Mouse (Mus musculus) layer of hippocampus, postnatal 10 days (tissue): ENCODE data around the gene Nfkbib. TPM values are rescaled to one million over a fixed set of nuclear protein-coding genes. Genes with fewer than 3 reads are reported as not detected.
A peak's percentile ranks its signal among the peaks of the same experiment; 100 is the strongest.

Source experiments
- DNase-seq, 2 experiments: peaks; one replicate each; pipeline ENCODE4 v3.0.0; 2021; ENCODE audit warnings: low spot score in 2 of 2
- total RNA-seq, 2 experiments: library from RNA; stranded (reverse); gene quantifications; 2 replicates each; pipeline ENCODE4 v1.2.3; 2021

Nfkbib gene
- total RNA-seq, 2 experiments from 2014 or later, result 32.2 to 35.8 TPM

GRCm38 (mm10) chr7:28801451-28801850, 34.1 kb upstream of the Nfkbib start:
- DNase-seq, result no peak

- DNase-seq, result no peak
Measured at GRCm38 (mm10) chr7:28799994-28800393, 32.7 kb upstream of the Nfkbib start.

DNA sequence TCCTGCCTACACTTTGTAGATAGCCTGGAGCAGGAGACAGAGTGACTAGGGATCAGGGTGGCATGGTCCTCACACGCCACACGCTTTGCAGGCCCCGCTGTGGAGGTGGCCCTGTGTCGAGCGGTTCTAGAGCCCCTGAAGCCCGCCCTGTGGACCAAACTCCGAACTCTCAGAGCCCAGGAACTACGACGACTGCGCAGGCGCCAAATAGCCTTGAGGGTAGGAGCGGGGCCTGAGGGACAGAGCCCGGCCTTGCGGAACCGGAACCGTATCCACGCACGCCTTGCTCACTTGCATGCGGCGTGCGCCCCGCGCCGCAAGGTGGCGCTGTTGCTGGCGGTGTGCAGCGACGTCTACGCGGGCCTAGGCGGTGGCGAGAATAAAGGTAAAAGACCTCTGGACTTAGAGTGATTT, 29.3 kb upstream of the Nfkbib start:
- DNase-seq, result peak; percentile 74 to 85

- DNase-seq, result no peak
Measured at GRCm38 (mm10) chr7:28795832-28796231, 28.5 kb upstream of the Nfkbib start.

- DNase-seq, result no peak
Measured at GRCm38 (mm10) chr7:28794496-28794895, 27.2 kb upstream of the Nfkbib start.

DNA sequence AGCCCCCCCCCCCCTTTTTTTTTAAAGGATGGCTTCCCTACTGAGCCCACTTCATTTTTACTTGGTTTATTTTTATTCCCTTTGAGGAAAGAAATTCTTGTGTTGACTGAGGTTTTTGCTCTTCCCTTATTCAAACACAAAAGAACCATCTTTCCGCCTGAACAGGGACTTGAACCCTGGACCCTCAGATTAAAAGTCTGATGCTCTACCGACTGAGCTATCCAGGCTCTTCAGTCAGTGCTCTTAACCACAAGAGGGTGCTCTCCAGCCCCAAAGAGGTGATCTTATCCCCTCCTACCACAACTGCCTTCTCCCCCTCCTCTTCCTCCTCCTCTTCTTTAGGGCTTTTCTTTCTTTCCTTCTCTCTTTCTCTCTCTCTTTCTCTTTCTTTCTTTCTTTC, 26.5 kb upstream of the Nfkbib start:
- DNase-seq, result no peak

GRCm38 (mm10) chr7:28792391-28793185, 25.3 kb upstream of the Nfkbib start:
- DNase-seq, result no peak

DNA sequence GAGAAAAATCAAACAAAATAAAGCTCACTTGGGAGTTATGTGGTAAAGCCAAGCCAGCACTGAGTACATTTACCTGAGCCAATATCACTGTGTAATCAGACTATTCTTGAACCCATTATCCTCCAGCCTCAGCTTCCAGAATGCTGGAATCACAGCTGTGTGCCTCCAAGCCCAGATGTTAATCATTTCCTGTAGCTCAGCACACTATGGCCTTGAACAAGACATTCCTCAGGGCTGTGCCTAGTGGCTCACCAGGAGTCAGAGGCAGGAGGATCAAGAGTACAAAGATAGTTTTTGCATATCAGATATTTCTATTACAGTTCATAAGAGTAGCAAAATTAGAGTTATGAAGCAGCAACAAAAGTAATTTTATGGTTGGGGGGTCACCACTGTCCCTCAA, 24.4 kb upstream of the Nfkbib start:
- no peak for DNase-seq

- DNase-seq, result no peak
Measured at GRCm38 (mm10) chr7:28790066-28790806, 22.9 kb upstream of the Nfkbib start.

- no peak for DNase-seq
Measured at GRCm38 (mm10) chr7:28789235-28789634, 21.9 kb upstream of the Nfkbib start.

- no peak for DNase-seq
Measured at GRCm38 (mm10) chr7:28788307-28789195, 21.2 kb upstream of the Nfkbib start, which contains the start of gene Rinl. Rinl (plus strand) TSS chr7:28788969.

DNA sequence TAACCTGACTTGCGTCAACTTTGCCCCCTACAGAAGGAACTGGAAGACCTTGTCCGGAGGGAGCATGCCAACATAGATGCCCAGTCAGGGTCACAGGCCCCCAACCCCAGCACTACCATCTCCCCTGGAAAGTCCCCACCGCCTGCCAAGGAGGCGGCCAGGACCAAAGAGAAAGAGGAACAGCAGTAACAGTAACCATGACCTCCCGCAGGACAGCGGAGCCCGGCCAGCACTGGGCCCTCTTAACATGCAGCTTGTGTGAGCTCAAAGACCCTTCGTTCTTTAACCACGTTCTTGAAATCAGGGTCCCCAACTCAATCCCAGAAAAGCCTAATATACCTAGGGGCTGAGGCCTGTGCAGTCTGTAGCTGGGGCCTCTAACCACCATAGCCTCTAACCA, 20.6 kb upstream of the Nfkbib start:
- no peak for DNase-seq

DNA sequence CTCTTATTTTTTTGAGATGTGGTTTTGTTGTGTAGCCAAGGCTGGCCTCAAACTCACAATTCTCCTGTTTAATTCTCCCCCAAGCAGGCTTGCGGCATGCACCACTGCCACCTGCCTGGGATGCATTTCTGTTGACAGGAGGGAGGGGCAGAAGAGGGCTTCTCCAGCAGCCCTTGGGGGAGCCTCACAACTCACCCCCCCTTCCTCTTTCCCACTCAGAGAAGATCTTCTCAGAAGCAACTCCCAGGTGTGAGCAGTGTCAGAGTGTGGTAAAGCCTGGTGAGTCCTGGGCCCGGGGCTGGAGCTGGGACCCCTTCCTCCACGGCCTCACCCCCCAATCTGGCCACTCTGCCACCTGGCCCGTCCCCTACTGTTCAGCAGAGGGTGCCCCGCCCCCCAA, 17.8 kb upstream of the Nfkbib start:
- DNase-seq, result no peak

DNA sequence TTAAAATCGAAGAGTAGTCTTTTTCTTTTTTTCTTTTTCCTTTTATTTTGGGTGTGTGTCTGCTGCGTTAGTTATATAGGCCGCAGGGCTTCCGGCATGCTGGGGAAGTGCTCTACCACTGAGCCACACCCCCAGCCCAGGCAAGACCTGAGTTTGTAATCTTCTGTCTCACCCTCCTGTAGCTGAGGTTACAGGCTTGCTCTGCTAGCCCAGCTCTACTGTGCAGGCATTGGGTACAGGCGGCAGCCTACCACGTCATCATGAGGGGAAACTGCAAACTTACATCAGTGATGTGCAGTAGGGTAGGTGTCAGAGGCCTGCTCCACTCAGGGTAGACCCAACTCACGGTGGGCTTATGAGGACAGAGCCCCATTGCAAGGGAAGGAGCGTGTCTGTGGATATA, 13.9 kb upstream of the Nfkbib start:
- DNase-seq, result no peak

GRCm38 (mm10) chr7:28780857-28781256, 13.5 kb upstream of the Nfkbib start:
- no peak for DNase-seq

- DNase-seq, result peak; percentile 95 to 96
Measured at GRCm38 (mm10) chr7:28780067-28780658, 12.9 kb upstream of the Nfkbib start.

DNA sequence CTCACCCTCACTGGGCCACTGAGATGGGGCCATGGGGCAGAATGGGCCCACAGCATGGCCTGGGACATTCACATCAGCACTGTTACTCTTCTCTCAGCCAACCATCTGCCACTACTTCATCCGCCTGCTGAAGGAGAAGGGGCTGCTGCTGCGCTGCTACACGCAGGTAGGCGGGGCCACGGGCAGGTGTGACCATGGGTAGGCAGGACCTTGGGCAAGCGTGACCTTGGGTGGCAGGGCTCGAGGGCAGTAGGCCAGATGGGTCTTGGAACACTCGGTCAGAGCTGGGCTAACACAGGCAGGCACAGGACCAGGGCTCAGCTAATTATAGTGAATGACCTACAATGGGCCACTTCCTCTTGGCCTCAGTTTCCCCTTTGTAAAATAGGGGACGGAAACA, 11.5 kb upstream of the Nfkbib start:
- DNase-seq, result no peak

DNA sequence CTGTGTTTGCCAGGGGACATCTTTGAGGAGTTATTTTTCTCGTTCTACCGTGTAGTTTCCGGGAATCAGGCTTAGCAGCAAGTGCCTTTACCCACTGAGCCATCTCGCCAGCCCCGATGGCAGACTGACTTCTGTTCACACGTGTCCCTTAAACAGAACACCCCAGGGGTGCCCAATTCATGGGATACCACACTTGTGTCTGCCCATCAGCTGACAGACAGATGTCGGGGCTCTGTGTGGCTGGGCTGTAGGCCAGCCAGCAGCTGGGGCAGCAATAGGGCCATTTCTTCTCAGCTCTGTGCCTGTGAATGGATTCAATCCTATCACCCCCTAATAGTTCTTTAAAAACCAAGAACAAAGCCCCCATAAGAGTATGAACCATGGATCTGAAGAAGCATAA, 7.8 kb upstream of the Nfkbib start:
- no peak for DNase-seq

GRCm38 (mm10) chr7:28774164-28774563, 6.9 kb upstream of the Nfkbib start:
- DNase-seq, result peak in 1 of 2 experiments; percentile 60

GRCm38 (mm10) chr7:28773163-28773562, 5.9 kb upstream of the Nfkbib start:
- no peak for DNase-seq

- DNase-seq, result no peak
Measured at GRCm38 (mm10) chr7:28771867-28772266, 4.6 kb upstream of the Nfkbib start.
